Mouse (Mus musculus): ENCODE measurements around the gene Cyp2r1. TPM values are rescaled to one million over a fixed set of nuclear protein-coding genes. Genes with fewer than 3 reads are reported as not detected.
"Not testable (repeated sequence)": the region's sequence is repeated elsewhere in the genome, so short reads cannot be mapped to it uniquely, and the experiment has no call there.

Cyp2r1 gene
- total RNA-seq (2021) (1 to 10 TPM in 1 of 2 experiments, under 1 TPM in 1; 0.66 to 1.4 TPM), polyA plus RNA-seq (2012; rRNA removed) (8.9 and 9.3 TPM in 2 replicates)
- long read RNA-seq: 0 reads

DNA sequence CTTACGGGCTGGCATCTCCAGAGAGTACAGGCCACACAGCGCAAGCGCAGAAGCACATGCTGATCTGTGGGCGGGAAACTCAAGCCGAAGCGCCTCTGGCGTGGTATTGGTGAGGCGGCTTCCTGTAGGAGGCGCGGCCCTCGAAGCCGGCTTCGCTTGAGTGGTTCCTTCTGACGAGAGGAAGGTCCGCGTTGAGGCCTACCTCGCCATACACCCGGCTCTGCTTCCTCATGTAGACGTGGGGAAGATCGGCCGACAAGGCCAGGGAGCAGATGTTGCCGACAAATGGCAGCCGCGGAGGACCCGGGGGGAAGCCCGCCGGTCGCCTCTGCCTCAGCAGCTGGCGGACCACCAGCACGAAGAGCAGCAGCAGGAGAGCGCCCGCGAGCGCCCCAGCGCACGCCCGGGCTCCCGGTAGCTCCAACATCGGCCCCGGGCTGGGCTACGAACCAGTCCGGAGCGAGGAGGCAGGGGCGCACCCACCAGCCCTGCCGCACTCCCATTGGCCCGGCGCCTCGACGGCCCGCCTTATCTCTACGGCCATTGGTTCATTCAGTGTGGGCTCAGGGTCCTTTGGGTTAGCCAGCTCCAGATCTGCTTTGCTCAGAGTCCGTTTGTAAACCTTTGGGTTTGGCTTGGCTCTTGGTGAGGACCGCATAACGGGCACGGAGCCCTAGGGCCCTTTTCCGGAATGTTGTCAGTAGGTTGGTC, at the start of gene Cyp2r1:
Cyp2r1 (minus strand) TSS at position 442 of the 711 bp plus-strand sequence.
- peak; percentile 94 for DNase-seq

DNA sequence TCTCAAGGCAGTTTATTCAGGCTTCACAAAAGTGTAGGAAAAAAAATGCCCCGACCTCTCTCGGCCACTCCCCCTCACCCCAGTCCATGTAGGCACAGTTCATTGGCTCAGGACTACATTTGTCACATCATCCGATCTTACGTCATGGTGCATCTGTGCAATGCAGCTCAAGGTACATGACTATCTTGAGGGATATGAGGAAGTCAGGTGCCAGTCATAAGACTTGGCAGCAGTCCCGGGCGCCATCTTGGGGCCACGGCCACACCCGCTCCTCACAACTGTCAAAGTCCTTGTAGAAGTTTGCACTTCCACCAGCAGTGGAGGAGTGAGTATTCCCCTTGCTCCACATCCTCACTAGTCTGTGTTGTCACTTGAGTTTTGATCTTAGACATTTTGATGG, 31.6 kb upstream of the Cyp2r1 start:
- not testable (repeated sequence) for DNase-seq

DNA sequence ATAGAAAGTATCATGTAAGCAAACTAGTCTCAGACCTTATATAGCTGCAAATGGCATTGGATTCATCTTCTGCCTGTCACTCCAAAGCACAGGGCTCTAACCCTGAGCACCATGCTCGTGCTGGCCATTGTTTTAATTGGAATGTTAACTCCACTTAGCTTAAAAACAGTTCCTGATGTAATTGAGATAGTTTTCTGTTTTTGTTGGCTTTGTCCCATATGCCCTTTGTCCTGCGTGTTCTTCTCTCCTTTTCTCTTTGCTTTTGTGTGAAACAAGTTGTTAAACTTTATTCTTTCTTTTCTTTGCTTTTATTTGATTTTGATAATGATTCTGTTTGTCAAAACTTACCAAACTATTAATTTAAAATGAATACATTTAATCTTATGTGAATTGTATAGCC, 19.7 kb upstream of the Cyp2r1 start:
- no peak for DNase-seq

DNA sequence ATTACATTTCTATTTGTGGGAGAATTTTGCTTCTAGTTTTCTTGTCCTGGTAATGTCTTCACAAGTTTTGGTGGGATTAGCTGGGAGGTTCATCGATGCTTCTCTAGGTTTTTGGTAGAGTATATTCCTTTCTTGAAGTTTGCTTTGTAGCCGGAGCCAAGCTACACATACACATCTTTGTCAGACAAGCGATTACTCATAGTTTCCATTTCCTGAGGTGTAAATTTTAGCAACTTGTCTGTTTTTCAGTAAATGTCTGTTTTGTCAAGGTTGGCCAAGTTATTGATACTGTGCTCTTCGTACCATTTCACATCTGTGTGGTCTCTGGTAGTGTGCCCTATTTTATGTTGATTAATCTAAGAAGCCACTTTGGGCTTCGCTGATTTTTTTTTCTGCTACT, 18.4 kb upstream of the Cyp2r1 start:
- DNase-seq: no peak

DNA sequence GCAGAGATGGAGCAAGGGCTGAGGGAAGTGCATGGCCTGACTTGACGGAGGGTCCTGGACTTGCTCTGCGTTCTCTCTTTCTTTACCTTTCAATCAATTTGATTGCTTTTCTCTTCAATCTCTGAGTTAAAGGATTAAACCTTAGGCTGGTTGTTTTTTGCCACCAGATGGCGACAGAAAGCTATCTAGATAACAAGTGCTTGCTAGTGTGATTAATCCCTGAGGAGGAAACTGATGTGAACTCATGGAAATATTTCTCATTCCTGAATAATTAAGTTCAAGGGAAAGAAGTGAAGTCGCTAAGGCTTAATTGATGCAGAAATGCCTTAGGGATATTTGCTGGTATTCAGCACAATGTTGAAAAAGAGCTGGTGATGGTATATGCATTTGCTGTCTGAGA, 17.7 kb upstream of the Cyp2r1 start:
- DNase-seq: peak; percentile 37

DNA sequence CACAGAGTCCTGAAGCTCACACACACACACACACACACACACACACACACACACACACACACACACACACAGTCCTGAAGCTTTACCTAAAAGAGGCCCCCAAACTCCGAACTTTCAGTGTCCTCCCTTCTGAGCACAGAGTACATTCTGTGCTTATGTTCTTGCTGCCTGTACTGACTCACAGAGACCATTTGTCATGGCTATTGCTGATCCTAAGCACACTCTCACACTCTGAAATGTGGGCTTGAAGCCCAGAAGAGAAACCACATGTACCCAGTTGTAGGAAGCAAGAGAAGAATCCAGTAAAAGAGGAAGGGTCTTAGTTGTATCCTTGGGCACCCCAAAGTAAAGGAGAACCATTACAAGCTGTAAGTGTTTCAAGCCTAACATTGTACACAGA, 14.9 kb upstream of the Cyp2r1 start:
- peak; percentile 18 for DNase-seq

DNA sequence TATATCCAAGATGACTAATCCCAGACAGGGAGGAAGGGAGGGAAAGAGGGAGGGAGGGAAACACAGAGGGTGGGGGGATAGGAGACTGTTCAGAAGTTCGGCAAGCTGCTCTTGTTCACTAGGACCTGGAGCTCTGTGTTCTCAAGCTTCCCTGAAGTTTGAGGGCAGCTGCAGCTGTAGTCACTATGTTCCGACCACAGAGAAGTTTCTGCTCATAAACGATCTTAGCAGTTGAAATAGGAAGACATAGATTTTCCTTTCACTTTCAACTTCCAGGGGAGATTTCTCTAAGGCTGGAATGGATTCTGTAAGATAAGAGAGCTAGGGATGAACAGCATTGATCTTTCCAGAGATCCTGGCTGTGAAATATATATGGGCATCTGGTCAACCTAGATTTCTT, 14.2 kb upstream of the Cyp2r1 start:
- no peak for DNase-seq

DNA sequence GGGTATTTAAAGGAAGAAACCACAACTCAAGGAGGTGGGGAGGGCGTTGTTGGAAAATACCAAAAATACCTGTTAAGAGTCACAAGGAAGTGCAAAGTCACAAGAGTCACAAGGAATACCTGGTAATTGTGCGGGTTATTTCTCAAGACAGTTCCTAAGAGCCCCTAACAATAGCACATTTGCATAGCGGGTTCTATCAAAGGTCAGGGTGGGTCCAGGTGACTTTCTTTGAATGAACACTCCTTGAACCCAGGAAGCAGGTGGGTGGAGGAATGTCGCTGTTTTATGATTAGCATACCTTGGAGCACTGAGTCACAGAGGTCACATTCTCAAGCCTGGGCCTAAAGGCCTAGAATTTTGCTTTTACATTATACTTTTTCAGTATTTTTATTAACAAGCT, 11.1 kb upstream of the Cyp2r1 start:
- DNase-seq: not testable (repeated sequence)

DNA sequence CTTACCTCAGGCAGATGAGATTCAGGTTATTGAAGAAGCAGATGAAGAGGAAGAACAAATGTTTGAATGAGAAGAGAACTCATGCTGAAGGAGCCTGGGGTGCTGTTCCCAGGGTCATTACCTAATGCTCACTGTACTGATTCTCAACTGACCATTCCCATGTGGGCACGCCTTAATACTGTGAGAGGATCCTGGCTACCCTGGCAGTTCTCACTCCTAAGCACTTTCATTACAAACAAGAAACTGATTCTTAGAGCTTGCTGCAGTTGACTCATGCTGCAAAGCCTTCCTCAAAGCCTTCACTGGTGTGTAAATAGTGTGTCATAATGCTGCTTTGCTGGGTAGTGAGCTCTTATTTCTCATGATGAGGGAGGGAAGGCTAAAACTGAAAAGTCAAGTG, 26.6 kb downstream of the Cyp2r1 start:
- no peak for DNase-seq

DNA sequence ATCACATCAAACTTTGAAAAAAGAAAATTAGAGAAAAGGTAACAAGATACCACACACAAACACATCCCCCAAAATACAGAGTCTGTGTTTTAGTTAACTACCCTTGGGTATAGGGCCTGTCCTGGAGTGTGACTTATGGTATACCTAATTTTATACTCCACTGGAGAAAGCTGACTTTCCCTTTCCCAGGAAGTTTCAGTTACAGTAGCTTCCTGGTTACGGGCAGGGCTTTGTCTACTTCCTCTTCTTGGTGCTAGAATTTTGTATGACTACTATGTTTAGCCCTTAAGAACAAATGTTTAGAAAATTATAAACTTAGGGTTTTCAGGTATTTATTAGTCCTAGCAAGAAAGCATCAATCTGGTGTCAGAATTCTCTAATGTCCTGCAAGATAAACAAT, 36.5 kb downstream of the Cyp2r1 start:
- DNase-seq: no peak

DNA sequence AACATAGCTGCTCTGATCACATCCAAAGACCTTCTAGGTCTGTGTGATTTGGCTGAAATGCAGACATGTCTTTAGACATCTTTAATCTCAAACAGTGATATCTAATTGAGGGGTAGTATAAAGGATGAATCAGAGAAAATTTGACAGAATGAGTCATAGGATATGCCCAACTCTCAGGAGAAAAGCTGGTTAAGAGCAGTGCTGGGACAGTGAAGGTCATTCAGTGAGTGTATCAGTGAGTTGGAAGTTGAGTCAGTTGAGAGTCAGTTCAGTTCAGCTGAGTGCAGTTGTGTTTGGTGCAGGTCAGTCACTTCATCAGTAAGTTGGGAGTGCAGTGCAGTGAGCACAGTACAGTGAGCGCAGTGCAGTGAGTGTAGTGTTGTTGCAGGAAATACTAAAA, 42.6 kb downstream of the Cyp2r1 start:
- peak; percentile 45 for DNase-seq

DNA sequence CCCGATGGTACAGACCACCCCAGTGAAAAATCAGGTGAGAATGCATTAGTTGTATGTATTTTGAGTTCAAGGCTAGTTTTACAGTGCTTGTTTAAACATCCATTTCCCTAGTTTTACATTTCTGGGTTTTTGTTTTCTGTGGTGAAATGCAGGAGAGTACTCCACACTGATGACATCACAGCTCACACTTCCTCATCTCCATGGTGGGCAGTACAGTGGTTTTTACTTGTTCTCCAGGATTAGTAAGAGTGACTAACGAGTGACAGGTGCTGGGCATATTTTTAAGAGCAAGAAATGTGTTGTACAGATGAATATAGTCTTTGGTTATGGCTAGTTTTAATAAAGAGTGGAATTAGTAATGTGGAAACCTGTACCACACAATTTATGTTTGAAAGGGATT, 53.9 kb downstream of the Cyp2r1 start:
- no peak for DNase-seq

Other genes starting within 250 kb of the Cyp2r1 start
- gene Pde3b, start 147.7 kb downstream of the Cyp2r1 start, total RNA-seq (2021): 10 to 100 TPM; 46.7 to 74.0 TPM
- 9.4 and 31.7 TPM in 2 replicates for gene Pde3b, start 147.7 kb downstream of the Cyp2r1 start, polyA plus RNA-seq (2012; rRNA removed)
- gene Calca, start 73.4 kb upstream of the Cyp2r1 start, total RNA-seq (2021): 1 to 10 TPM in 1 of 2 experiments, not detected in 1; 1.2 TPM
- 0.13 and 0.55 TPM in 2 replicates for gene Calca, start 73.4 kb upstream of the Cyp2r1 start, polyA plus RNA-seq (2012; rRNA removed)
- gene Calcb, start 155.7 kb upstream of the Cyp2r1 start, total RNA-seq (2021): not detected
- gene Calcb, start 155.7 kb upstream of the Cyp2r1 start, polyA plus RNA-seq (2012; rRNA removed): 0.19 TPM in 1 of 2 replicates, not detected in the other
- 1 to 10 TPM; 1.1 to 2.2 TPM for gene Insc, start 180.7 kb upstream of the Cyp2r1 start, total RNA-seq (2021)
- gene Insc, start 180.7 kb upstream of the Cyp2r1 start, polyA plus RNA-seq (2012; rRNA removed): 1.7 and 1.9 TPM in 2 replicates